Mouse (Mus musculus) embryonic stem cell, embryonic (primary cell): Measurements from ENCODE around the gene Doc2b.

Experiments used
- CTCF ChIA-PET, 4 experiments: fragments of 300-600 bp in 2 of 4; fragments of 350-600 bp in 2 of 4; sonication (Branson Sonifier 250); formaldehyde crosslinking; loops; one replicate each; lab custom pipeline; 2022; ENCODE audit warnings: inconsistent platforms in 2 of 4; lab: Charles Lee
- POLR2A ChIA-PET, 4 experiments: fragments of 300-600 bp in 2 of 4; fragments of 350-600 bp in 2 of 4; sonication (Branson Sonifier 250); formaldehyde crosslinking; loops; one replicate each; lab custom pipeline; 2022; ENCODE audit warnings: antibody characterized with exemption in 4 of 4, inconsistent platforms in 1 of 4; lab: Charles Lee

Gene Doc2b

GRCm38 (mm10) chr11:75796029-75796445 is at the start of gene Doc2b:
Gene Doc2b, minus strand, starts transcription at chr11:75796049.
- ChIA-PET CTCF (no interaction called here), POLR2A (no interaction called here)

- POLR2A ChIA-PET: interaction anchor here in 3 of 4 experiments (0.5 to 1.2 kb wide), 4 partner anchors 20 to 505 kb away, joined by 3 read pairs; no protein-coding TSS in a partner anchor
- CTCF ChIA-PET: interaction anchor here in 3 of 4 experiments (0.6 to 1.5 kb wide), 6 partner anchors 32 to 124 kb away, joined by 3 to 4 read pairs (median 3); no protein-coding TSS in a partner anchor
Observed at GRCm38 (mm10) chr11:75842904-75843619, 47.2 kb upstream of the Doc2b start.

- ChIA-PET CTCF (interaction anchor here in 1 of 4 experiments (1.2 kb wide), 1 partner anchor 62 kb away, joined by 3 read pairs; no protein-coding TSS in a partner anchor), POLR2A (interaction anchor here in 1 of 4 experiments (1.2 kb wide), 1 partner anchor 22 kb away, joined by 3 read pairs; no protein-coding TSS in a partner anchor)
Observed at GRCm38 (mm10) chr11:75841503-75841902, 45.7 kb upstream of the Doc2b start.

DNA sequence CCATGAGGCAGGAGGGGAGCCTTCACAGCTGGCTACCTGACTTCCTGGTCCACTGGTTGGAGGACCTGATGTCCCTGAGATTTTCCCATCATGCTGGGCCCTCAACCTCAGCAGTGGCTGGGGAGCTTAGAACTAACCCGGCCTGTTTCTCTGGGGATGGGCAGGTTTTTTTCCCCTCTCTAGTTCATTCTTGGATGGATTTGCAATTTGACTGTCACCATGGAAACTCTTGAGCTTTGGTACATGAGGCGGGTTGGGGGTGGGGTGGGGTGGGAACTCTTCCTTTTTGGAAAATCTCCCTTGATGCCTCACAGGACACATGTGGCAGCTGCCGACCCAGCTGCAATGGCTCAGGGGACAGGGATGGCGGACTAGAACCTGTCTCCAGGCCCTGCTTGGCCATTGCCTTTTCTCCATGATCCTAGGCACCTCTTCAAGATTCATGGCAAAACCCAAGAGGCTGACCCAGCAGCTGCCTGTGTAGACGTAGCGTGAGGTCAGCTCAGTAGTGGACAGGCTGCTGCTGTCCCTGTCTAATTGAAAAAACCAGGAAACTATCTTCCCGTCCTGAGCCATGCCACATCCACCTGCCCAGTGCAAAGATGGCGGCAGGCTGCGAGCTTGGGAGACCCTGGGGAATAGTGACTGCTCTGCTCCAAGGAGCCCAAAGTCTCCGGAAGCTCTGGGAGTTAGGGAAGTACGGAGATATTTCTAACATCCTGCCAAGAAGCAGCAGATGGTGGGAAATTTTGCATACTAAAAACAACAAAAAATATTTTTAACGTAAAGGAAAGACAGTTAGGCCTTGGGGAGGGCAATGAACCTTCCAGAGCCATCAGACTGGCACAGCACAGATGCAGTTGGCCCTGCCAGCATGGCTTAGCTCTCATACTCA is 43.9 kb upstream of the Doc2b start:
- CTCF ChIA-PET: interaction anchor here in 2 of 4 experiments (0.6 kb wide), 2 partner anchors 1209 to 1249 kb away, joined by 3 read pairs; no protein-coding TSS in a partner anchor

DNA sequence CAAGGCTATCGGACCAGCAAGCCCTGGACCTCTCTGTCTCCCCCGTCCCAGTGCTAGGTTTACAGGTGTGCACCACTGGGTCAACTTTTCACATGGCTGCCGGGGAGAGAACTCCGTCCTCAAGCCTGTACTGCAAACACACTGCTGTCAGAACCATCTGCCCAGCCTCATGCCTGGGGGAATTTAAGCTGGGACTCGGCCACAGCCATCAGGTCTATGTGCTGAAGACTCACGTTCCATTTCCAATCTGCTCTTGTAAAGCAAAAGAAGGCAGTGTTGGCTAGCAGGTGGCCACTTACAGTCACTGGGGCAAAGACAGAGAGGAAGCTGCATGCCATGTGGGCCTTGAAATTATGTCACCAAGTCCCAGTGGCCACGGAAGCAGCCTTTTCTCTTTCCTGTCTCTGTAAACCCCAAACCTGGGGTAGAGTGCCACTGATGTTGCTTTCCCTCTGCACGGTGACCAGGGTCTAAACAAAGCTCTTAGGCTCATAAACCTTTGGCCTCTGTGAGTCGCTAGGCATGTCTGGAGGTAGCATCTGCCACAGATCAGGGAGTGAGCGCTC is 43.1 kb upstream of the Doc2b start:
- ChIA-PET CTCF (interaction anchor here in 3 of 4 experiments (0.6 kb wide), 4 partner anchors 26 to 1249 kb away, joined by 3 to 4 read pairs (median 3); no protein-coding TSS in a partner anchor), POLR2A (interaction anchor here in 2 of 4 experiments (0.5 to 1.2 kb wide), 6 partner anchors 21 to 97 kb away, joined by 3 to 5 read pairs (median 3); no protein-coding TSS in a partner anchor)

More for the DNA sequence above, 43.9 kb upstream of the Doc2b start:
- POLR2A ChIA-PET: interaction anchor here in 2 of 4 experiments (0.5 to 1.2 kb wide), 4 partner anchors 20 to 98 kb away, joined by 3 to 4 read pairs (median 3); no protein-coding TSS in a partner anchor

DNA sequence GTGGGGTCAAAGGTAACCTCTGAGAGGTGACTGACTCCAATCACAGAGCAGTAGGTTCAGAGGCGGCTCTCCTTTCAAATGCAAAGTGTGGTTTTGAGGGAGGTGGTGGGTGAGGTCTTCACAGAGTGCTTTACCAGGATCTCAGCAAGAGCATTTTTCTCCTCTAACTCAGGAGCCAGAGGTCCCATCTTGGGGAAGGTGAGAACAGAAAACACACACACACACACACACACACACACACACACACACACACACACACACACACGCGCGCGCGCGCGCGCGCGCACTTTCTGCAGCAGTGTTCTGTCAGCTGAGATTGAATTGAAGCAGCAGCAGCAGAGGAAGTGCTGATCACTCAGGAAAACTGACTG is 40.4 kb upstream of the Doc2b start:
- ChIA-PET POLR2A (interaction anchor here in 1 of 4 experiments (0.6 to 2.5 kb wide), 3 partner anchors 11 to 128 kb away, joined by 3 to 9 read pairs (median 3); no protein-coding TSS in a partner anchor), CTCF (interaction anchor here in 2 of 4 experiments (0.6 to 1.0 kb wide), 3 partner anchors 55 to 123 kb away, joined by 3 to 5 read pairs (median 4); no protein-coding TSS in a partner anchor)

GRCm38 (mm10) chr11:75835587-75836239 is 39.9 kb upstream of the Doc2b start:
- ChIA-PET POLR2A (interaction anchor here in 1 of 4 experiments (0.6 to 2.5 kb wide), 5 partner anchors 11 to 134 kb away, joined by 3 to 9 read pairs (median 3); no protein-coding TSS in a partner anchor), CTCF (interaction anchor here in 2 of 4 experiments (0.7 to 1.0 kb wide), 2 partner anchors 68 to 122 kb away, joined by 4 to 5 read pairs; no protein-coding TSS in a partner anchor)

GRCm38 (mm10) chr11:75833081-75833480 is 37.2 kb upstream of the Doc2b start:
- ChIA-PET POLR2A (interaction anchor here in 2 of 4 experiments (0.6 to 2.3 kb wide), 5 partner anchors 10 to 143 kb away, joined by 3 to 7 read pairs (median 3); no protein-coding TSS in a partner anchor), CTCF (interaction anchor here in 3 of 4 experiments (0.7 to 1.4 kb wide), 4 partner anchors 9 to 134 kb away, joined by 3 to 4 read pairs (median 3); no protein-coding TSS in a partner anchor)

DNA sequence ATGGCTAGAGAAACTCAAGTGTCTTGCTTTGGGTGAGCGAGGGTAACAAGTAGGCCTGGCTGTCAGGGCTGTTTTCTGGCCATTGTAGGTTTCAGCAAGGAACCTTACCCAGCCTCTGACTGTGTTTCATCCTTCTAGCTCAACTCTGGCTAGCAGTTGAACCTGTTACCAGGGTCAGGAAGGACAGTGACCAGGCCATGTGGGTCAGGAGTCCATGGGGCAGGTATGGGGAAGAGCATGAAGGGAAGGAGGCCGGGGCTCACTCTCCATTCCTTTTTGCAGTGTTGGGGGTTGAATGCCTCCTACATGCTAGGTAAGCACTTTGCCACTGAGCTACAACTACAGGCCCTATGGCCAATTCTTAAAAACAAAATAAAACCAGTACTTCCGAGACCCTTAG is 34.5 kb upstream of the Doc2b start:
- CTCF ChIA-PET: interaction anchor here in 2 of 4 experiments (0.7 kb wide), 2 partner anchors 49 to 139 kb away, joined by 3 read pairs; no protein-coding TSS in a partner anchor
- POLR2A ChIA-PET: no interaction called here

DNA sequence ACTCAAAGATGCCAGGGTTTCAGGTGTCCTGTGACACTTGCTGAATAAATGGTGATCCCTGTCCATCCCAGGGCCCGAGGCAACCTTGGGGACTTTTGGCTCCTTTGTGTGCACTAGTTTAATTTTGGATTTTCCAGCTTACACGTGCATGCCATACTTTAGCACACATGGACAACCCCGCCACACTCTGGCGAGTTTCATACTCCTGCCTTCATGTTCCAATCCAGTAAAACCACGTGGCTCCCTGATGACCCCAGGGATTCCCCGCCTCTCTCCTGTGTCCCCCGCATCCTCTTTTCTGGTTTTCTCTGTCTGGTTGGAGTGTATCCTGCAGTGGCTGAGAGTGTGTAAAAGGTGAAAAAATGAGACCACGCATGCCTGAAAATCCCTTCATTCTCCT is 31.6 kb upstream of the Doc2b start:
- ChIA-PET CTCF (no interaction called here), POLR2A (interaction anchor here in 1 of 4 experiments (0.6 kb wide), 1 partner anchor 1920 kb away, joined by 3 read pairs; no protein-coding TSS in a partner anchor)

GRCm38 (mm10) chr11:75823506-75823905 is 27.7 kb upstream of the Doc2b start:
- ChIA-PET CTCF (interaction anchor here in 1 of 4 experiments (0.8 kb wide), 1 partner anchor 10 kb away, joined by 3 read pairs; no protein-coding TSS in a partner anchor), POLR2A (interaction anchor here in 3 of 4 experiments (1.0 to 1.4 kb wide), 4 partner anchors 9 to 80 kb away, joined by 3 to 5 read pairs (median 4); no protein-coding TSS in a partner anchor)

- ChIA-PET POLR2A (interaction anchor here in 1 of 4 experiments (0.6 to 1.3 kb wide), 5 partner anchors 9 to 333 kb away, joined by 3 to 7 read pairs (median 3); no protein-coding TSS in a partner anchor), CTCF (interaction anchor here (0.5 to 2.5 kb wide), 9 partner anchors 10 to 154 kb away, joined by 3 to 7 read pairs (median 3); no protein-coding TSS in a partner anchor)
Observed at GRCm38 (mm10) chr11:75813085-75813484, 17.2 kb upstream of the Doc2b start.

GRCm38 (mm10) chr11:75811900-75812299 is 16.1 kb upstream of the Doc2b start:
- ChIA-PET POLR2A (interaction anchor here in 3 of 4 experiments (0.7 to 1.3 kb wide), 4 partner anchors 12 to 77 kb away, joined by 3 to 4 read pairs (median 3); no protein-coding TSS in a partner anchor), CTCF (interaction anchor here in 2 of 4 experiments (1.0 to 2.5 kb wide), 5 partner anchors 9 to 155 kb away, joined by 3 to 7 read pairs (median 5); no protein-coding TSS in a partner anchor)

GRCm38 (mm10) chr11:75810526-75810925 is 14.7 kb upstream of the Doc2b start:
- POLR2A ChIA-PET: interaction anchor here in 2 of 4 experiments (0.6 to 1.1 kb wide), 3 partner anchors 16 to 69 kb away, joined by 3 to 4 read pairs (median 3); no protein-coding TSS in a partner anchor

GRCm38 (mm10) chr11:75807486-75807885 is 11.6 kb upstream of the Doc2b start:
- POLR2A ChIA-PET: interaction anchor here in 1 of 4 experiments (1.3 kb wide), 1 partner anchor 14 kb away, joined by 3 read pairs; no protein-coding TSS in a partner anchor
- CTCF ChIA-PET: interaction anchor here in 2 of 4 experiments (0.8 to 1.0 kb wide), 3 partner anchors 36 to 174 kb away, joined by 3 read pairs; no protein-coding TSS in a partner anchor

More at GRCm38 (mm10) chr11:75810526-75810925, 14.7 kb upstream of the Doc2b start:
- CTCF ChIA-PET: interaction anchor here in 1 of 4 experiments (0.7 to 1.1 kb wide), 2 partner anchors 36 to 93 kb away, joined by 3 read pairs; no protein-coding TSS in a partner anchor
